Mouse (Mus musculus) R1 (cell line): ENCODE data around the gene Chd8.

Source experiments
- DNase-seq: peaks from one replicate; pipeline ENCODE4 v3.0.0-alpha.2; 2018; ENCODE audit warnings: low read depth, low spot score

Chd8 gene

GRCm38 (mm10) chr14:52199412-52199811, 58.2 kb downstream of the Chd8 start:
- DNase-seq: no peak

DNA sequence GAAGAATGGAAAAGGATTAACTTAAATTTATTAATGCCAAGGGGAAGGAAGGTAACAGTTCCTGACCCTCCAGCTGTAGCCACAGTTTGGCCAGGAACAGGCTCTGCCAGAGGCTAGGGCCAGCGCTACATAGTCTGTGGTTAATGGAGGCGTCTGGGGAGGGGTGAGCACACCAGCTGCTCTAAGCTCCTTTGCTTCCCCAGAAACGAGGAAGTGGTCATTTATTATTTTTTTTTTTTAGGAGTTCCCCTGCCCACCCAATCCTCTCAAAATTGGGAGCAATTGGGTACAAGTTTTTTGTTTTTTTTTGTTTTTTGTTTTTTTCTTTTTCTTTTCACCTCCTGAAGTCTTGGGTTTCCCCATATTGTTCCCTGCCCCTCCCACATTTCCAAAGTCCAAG, 59.4 kb downstream of the Chd8 start:
- peak; percentile 22 for DNase-seq

GRCm38 (mm10) chr14:52197156-52197878, 60.3 kb downstream of the Chd8 start, which contains the start of gene Supt16:
Gene Supt16, minus strand, starts transcription at chr14:52197416.
- DNase-seq: peak; percentile 92

DNA sequence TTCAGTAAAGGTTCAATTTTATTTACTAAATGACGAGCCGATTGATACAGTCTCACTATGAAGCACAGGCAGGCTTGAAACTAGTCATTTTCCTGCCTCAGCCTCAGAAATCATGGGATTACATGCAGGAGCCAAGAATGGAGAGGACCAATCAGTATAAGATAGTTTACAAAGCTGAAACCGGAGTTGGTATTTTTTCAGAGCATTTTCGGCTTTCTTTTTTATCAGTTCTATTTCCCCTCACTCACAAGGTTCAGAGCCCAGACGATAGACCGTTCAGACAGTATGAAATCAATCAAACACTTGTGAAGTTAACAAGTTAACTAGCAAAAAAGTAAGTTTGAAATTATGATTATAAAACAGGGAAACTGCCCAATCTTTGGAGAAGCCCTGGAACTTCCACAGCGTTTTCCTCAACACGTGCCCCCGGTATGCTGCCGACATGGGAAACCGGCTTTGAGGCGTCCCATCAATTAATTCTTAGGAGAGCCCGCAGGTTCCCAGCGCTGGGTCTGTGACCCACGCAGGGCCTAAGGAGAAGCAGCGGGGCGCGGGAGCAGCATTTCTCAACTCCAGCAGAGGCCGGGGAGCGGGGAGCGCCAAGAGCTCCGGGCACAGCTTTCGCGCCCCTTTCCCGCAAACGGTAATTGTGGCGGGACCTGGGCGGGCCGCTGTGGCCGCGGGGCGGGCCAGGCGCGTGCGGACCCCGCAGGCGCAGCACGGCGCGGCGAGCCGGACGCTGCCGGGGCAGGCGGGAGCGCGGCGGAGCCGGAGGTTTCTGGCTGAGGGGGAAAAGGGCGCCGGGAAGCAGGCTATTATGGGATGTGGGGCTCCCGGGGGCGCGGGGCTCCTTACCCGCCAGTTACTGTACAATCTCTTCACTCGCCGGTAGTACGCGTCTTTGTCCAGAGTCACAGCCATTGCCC, 61.1 kb downstream of the Chd8 start:
- peak; percentile 61 for DNase-seq

GRCm38 (mm10) chr14:52195691-52196090, 61.9 kb downstream of the Chd8 start:
- DNase-seq: peak; percentile 78

- peak; percentile 75 for DNase-seq
Measured at GRCm38 (mm10) chr14:52190740-52191359, 66.7 kb downstream of the Chd8 start.

GRCm38 (mm10) chr14:52189519-52189918, 68.1 kb downstream of the Chd8 start:
- DNase-seq: no peak

GRCm38 (mm10) chr14:52188788-52189187, 68.8 kb downstream of the Chd8 start:
- DNase-seq: no peak

DNA sequence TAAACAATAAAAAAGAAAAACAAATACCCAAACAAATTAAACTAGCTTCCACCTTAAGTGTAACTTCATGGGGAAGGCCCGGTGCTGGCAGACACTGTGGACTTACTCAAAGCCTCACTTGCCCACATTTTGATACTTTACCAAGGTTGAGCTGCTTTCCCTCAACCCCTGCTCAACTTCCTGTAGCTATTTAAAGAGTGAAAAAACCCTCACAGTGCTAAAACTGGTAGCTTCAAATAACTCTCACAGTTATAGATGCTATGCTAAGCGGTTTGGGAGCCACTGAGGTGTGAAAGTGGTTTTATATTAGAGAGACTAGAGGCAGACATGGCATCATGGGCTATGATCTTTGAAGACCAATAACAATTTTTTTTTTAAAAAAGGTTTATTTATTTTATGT, 91.0 kb downstream of the Chd8 start:
- DNase-seq: no peak

DNA sequence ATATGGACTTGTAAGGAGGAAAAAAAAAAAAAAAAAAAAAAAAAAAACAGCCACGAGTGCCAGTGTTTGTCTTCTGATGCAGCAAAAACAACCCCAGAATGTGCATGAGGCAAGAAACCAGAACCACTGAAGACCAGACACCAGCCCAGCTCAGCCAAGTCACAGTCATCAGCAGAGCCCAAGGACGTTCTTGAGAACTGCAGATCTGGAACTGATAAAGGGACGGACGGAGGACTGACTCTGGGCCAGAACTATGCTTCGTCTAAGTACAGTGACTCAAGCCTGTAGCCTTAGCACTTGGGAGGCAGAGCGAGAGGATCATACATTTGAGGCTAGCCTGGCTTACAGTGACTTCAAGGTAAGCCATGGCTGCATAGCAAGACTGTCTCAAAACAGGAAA, 96.7 kb downstream of the Chd8 start:
- no peak for DNase-seq

- no peak for DNase-seq
Measured at GRCm38 (mm10) chr14:52155008-52155407, 102.6 kb downstream of the Chd8 start.

DNA sequence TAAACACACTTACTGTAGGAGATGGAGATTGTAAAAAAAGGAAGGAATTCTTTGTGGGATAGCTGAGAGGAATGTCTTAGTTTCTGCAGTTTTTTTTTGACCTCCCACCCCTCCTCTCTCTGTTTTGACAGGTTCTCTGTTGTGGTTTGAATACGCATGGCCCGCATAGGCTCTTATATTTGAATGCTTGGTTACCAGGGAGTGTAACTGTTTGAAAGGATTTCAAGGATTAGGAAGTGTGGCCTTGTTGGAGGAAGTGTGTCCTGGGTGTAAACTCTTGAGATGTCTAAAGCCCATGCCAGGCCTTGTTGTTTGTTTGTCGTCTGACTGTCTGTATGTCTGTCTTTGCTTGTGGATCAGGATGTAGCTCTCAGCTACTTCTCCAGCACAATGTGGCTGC, 105.0 kb downstream of the Chd8 start:
- no peak for DNase-seq

GRCm38 (mm10) chr14:52152179-52152578, 105.4 kb downstream of the Chd8 start:
- peak; percentile 26 for DNase-seq

DNA sequence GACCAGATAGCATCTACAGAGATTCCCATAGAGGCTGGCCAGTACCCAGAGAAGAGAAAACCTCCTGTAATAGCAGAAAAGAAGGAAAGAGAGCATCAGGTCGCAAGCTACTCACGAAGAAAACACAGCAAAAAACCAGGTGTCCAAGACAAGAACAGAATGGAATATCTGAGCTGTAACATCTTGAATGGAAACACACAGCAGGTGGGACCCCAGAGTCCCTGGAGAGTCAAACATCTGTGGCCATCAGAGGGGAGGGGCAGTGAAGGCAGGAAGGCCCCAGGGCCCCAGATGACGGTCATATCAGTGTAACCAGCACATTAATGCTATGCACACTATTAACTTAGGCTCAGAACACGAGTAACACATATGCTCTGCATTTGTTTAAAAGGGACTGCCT, 107.7 kb downstream of the Chd8 start:
- peak; percentile 26 for DNase-seq
